Mouse (Mus musculus): Measurements from ENCODE around the gene 1700003F12Rik.

DNA sequence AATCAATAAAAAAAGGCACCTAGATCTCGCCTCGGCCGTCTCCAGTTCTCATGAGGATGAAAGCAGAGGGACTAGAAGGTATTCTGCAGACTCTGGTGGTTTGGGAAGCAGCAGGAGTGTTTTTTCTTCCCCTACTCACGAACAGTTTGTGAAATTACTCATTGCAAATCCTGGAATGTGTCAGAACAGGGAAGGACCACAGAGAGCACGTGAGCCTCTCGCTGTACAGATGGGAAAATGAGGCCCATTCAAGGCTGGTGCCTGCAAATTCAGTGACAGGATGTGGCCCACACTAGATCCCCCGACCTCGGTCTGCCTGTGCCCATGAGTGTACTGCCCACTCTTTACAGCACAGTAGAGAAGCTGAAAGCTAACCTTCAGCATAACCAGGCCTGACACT, 25.1 kb downstream of the 1700003F12Rik start:
- no peak for TF ChIP-seq CTCF (conservative IDR thresholded peaks at IDR 0.05 in 1 of 2, IDR thresholded peaks at IDR 0.05 in 1 of 2; ENCODE audit: low read depth in 2 of 2, low read length in 2 of 2)
- TF ChIP-seq ETS1 (conservative IDR thresholded peaks at IDR 0.05; ENCODE audit: low read depth, low read length) = no peak
- TF ChIP-seq TCF12 (IDR thresholded peaks at IDR 0.05; ENCODE audit: low read depth, low read length) = no peak

Data from CH12.LX (cell line).